Mouse (Mus musculus) left cerebral cortex, postnatal 4 days (tissue): ENCODE data around the gene Hnrnpab. TPM values are rescaled to one million over a fixed set of nuclear protein-coding genes. Genes with fewer than 3 reads are reported as not detected.
"Not testable (repeated sequence)": the region's sequence is repeated elsewhere in the genome, so short reads cannot be mapped to it uniquely, and the experiment has no call there.

Experiments
- DNase-seq: peaks from one replicate; pipeline ENCODE4 v3.0.0-alpha.2; 2022
- intact Hi-C: fragments of 180-260 bp; cut with DNase I; formaldehyde crosslinking; loops from one replicate; pipeline ENCODE4 v1.15.1; 2025
- total RNA-seq, 2 experiments: library from RNA; stranded (reverse); gene quantifications; 2 replicates each; pipeline ENCODE4 v1.2.3; 2021

Gene Hnrnpab
- total RNA-seq, 2 experiments from 2014 or later = 339 to 358 TPM

GRCm38 (mm10) chr11:51635525-51636322 lies 29.1 kb upstream of the Hnrnpab start, which contains the start of gene Rmnd5b:
Rmnd5b (minus strand) TSS chr11:51635896.
- intact Hi-C loops = no loop called here

GRCm38 (mm10) chr11:51635127-51635524 lies 28.5 kb upstream of the Hnrnpab start:
- intact Hi-C loops = no loop called here
- DNase-seq = no peak

More at GRCm38 (mm10) chr11:51635525-51636322, 29.1 kb upstream of the Hnrnpab start, which contains the start of gene Rmnd5b:
- DNase-seq = peak; percentile 88

GRCm38 (mm10) chr11:51633721-51634120 lies 27.1 kb upstream of the Hnrnpab start:
- no peak for DNase-seq
- intact Hi-C loops = no loop called here

- intact Hi-C loops, DNase-seq: not testable (repeated sequence)
These were observed 26.6 kb upstream of the Hnrnpab start for GRCm38 (mm10) chr11:51633200-51633599.

GRCm38 (mm10) chr11:51632130-51632753 lies 25.6 kb upstream of the Hnrnpab start:
- no peak for DNase-seq
- intact Hi-C loops = no loop called here

GRCm38 (mm10) chr11:51629651-51630314 lies 23.1 kb upstream of the Hnrnpab start:
- intact Hi-C loops = no loop called here
- no peak for DNase-seq

GRCm38 (mm10) chr11:51627907-51628306 lies 21.3 kb upstream of the Hnrnpab start:
- DNase-seq = no peak
- intact Hi-C loops = no loop called here

GRCm38 (mm10) chr11:51627425-51627824 lies 20.8 kb upstream of the Hnrnpab start:
- no peak for DNase-seq
- intact Hi-C loops = no loop called here

GRCm38 (mm10) chr11:51625187-51625820 lies 18.7 kb upstream of the Hnrnpab start:
- no peak for DNase-seq
- intact Hi-C loops = no loop called here

GRCm38 (mm10) chr11:51622971-51623491 lies 16.4 kb upstream of the Hnrnpab start:
- intact Hi-C loops = no loop called here
- DNase-seq = no peak

- intact Hi-C loops = no loop called here
These were observed 15.1 kb upstream of the Hnrnpab start for GRCm38 (mm10) chr11:51621776-51622175.

GRCm38 (mm10) chr11:51620084-51620483 lies 13.4 kb upstream of the Hnrnpab start:
- intact Hi-C loops = no loop called here
- DNase-seq = no peak

More at GRCm38 (mm10) chr11:51621776-51622175, 15.1 kb upstream of the Hnrnpab start:
- no peak for DNase-seq

GRCm38 (mm10) chr11:51619409-51620060 lies 12.9 kb upstream of the Hnrnpab start, which contains the start of gene Nhp2:
Nhp2 (plus strand) TSS chr11:51619735.
- intact Hi-C loops = loop anchor here (5.0 kb wide), 1 partner anchor 63 kb away; no protein-coding TSS in a partner anchor
- peak; percentile 96 for DNase-seq

- intact Hi-C loops = loop anchor here (5.0 kb wide), 1 partner anchor 63 kb away; no protein-coding TSS in a partner anchor
- no peak for DNase-seq
These were observed 12.3 kb upstream of the Hnrnpab start for GRCm38 (mm10) chr11:51618894-51619408.

GRCm38 (mm10) chr11:51617693-51618092 lies 11.0 kb upstream of the Hnrnpab start:
- DNase-seq = peak; percentile 75
- intact Hi-C loops = loop anchor here (5.0 kb wide), 1 partner anchor 65 kb away; no protein-coding TSS in a partner anchor

- intact Hi-C loops = loop anchor here (5.0 kb wide), 1 partner anchor 66 kb away; no protein-coding TSS in a partner anchor
- not testable (repeated sequence) for DNase-seq
These were observed 9.5 kb upstream of the Hnrnpab start for GRCm38 (mm10) chr11:51616113-51616512.

GRCm38 (mm10) chr11:51615601-51616000 lies 9.0 kb upstream of the Hnrnpab start:
- DNase-seq = peak; percentile 34
- intact Hi-C loops = loop anchor here (5.0 kb wide), 1 partner anchor 67 kb away; no protein-coding TSS in a partner anchor

GRCm38 (mm10) chr11:51615129-51615528 lies 8.5 kb upstream of the Hnrnpab start:
- DNase-seq = no peak
- intact Hi-C loops = loop anchor here (5.0 kb wide), 1 partner anchor 67 kb away; no protein-coding TSS in a partner anchor

GRCm38 (mm10) chr11:51614256-51614655 lies 7.6 kb upstream of the Hnrnpab start:
- no peak for DNase-seq
- intact Hi-C loops = no loop called here
